Mouse (Mus musculus): ENCODE results near the gene Iffo2.

Iffo2 gene

DNA sequence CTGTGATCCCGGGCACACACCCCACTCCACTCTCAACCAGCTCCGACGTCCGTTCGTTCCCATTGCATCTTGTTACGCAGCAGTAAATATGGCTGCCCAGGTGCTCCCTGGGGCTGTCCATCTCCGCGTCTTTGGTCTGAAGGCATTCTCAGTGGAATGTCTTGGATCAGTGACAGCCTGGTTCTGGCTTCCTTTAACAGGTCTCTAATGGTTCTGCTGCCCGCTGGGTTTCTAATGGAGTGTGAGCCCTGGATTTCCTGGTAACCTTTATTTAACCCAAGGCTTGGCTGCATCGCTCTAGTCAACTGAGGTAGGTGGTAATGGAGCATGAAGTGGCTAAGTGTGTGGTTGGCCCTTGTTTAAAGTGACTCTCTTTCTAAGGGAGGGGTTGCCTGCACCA is 1.7 kb downstream of the Iffo2 start:
- DNase-seq (ENCODE audit: low spot score in 2 of 2): no peak

DNA sequence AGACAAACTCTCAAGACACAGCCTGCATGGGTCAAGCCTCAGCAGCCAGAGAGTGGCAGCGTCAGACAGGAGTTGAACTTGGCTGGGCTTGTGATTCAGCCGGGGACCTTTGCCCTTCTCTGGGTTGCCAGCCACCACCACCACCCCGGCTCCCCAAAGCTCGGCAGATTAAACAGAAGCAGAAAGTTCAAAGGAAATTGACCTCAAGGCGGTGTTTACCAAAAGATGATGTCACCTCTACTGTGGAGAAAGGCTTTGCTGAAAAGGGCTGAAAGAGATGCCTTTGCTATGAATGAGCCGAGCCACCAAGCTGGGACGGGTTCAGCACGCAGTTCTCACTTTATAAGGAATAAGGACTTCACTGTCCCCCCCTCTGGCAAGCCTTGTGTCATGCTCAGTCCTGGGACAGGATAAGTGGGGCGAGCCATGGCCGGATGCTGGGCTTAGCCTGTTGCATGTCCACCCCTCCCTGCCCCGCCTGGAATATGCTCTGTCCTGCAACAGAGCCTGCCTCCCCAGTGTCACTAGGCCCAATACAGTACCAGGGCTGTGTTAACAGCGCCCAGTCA is 4.9 kb downstream of the Iffo2 start:
- no peak for DNase-seq (ENCODE audit: low spot score in 2 of 2)

DNA sequence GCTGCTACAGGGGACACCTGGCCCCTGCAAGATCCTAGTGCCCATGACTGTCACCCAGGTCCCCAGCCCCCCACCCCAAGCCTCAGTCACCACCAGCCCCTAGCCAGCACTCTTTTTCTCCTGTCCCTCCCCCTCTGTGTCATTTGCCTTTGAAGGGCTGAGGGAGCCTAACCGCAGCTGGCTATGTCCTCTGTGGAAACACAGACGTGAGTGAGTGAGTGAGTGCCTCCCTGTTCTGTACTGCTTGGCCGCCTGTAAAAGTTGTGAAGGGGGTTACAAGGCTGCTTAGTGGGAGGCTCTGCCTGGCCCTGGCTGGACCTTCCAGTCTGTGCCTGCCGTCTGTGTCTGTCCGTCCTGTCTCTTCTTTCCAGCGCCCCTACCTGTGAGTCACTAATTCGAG is 5.4 kb downstream of the Iffo2 start:
- DNase-seq (ENCODE audit: low spot score in 2 of 2): no peak

DNA sequence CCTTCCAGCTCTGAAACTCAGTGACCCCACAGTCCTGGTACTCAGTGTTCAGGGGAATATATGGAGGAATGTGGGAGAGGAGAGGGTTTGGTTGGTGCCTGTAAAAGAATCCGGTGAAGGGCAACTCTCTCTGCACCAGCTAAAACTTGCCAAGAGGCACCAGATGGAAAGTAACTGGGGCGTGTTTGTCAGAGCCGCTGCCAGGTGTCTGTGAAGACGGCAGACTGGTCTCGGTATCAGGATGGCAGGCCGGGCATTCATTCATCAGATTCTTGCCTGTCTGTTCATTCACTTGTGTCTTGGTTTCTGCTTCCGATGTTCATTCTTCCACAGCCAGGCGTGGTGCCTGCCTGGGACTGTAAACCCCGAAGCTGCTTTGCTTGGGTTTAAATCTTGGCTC is 6.4 kb downstream of the Iffo2 start:
- DNase-seq (ENCODE audit: low spot score in 2 of 2): no peak

DNA sequence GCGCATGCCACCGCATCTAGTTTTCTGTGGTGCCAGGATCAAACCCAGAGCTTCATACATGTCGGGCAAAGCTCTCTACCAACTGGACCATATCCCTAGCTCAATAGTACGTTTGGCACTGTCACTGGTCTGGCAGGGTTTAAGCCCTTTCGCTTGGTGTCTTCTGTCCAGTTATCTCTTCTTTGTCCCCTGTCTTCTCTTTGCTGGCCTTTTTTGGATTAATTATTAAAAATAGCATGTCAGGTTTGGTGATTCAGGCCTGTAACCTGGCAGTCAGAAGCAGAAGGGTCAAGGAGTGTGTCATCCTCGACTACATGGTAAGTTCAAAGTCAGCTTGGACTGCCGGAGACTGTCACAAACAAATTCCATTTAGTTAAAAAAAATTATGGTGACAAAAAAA is 10.4 kb downstream of the Iffo2 start:
- DNase-seq (ENCODE audit: low spot score in 2 of 2): no peak

DNA sequence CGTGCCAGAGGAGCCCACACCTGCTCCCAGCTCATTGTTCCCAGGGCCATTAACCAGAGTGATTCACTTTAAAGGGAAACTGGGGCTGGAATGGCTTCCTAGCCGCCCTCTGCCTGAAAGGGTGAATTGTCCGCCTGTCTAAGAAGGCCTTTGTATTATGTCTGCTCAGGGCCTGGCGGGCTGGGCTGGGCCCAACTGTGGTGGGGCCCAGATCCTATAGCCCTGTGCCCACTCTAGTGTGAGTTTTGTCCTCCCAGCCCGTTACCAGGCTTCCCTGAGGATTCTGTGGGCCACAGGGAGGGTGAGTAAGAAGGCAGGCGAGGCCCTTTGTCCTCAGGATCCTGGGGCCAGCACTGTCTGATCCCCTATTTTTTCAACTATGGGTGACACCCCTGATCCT is 15.4 kb downstream of the Iffo2 start:
- DNase-seq (ENCODE audit: low spot score in 2 of 2): no peak

DNA sequence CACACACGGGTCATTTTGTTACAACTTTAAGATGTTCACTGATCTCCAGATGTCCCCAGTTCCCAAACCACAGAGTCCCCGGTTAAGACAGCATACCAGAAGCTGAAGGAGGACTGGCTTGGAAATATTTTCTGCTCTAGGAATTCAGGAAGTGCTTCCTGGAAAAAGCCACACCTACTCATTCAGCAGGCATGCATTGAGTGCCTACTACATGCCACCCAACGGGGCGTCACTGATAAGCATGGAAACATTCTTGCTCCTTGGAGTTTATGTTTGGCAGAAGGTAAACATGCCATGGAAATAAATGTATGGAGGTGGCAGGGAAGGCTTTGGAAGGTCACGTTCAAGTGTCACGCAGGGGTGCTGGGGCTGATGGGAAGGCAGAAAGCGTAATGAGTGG is 19.1 kb downstream of the Iffo2 start:
- DNase-seq (ENCODE audit: low spot score in 2 of 2): no peak

DNA sequence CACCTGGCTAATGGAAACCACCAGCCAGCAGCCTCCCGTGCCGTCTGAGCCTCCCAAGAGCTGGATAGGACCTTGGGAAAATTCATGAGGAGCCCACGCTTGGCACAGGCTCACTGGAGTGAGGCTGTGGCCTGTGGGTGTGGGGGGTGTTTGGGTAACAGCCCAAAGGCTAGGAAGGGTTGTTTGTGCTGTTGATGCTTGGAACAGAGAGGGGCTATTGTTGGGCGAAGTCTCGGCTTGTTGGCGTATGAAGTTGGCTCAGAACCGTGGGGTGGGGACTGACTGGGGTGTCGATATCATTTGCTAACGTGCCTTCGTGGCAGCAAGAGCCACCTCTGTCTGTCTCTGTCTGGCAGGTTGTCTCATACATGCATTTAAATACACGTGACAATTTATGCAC is 24.9 kb downstream of the Iffo2 start:
- no peak for DNase-seq (ENCODE audit: low spot score in 2 of 2)

DNA sequence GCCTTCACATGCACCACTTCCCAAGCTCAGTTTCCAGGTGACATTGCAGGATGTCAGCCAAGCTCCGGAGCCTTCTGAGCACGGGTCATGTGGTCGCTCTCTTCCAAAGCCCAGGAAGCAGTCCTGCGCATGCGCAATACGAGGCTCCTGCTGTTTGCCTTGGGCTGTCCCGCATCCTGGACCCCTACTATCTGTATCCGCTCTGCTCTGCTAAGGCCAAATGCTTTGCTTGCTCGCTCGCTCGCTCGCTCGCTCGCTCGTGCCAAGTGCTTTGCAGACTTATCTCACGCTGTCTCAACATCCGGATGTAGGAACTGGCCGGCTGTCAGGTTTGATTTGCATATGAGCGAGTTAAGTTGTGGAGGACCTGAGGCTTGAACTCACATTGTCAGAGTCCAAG is 25.6 kb downstream of the Iffo2 start:
- no peak for DNase-seq (ENCODE audit: low spot score in 2 of 2)

DNA sequence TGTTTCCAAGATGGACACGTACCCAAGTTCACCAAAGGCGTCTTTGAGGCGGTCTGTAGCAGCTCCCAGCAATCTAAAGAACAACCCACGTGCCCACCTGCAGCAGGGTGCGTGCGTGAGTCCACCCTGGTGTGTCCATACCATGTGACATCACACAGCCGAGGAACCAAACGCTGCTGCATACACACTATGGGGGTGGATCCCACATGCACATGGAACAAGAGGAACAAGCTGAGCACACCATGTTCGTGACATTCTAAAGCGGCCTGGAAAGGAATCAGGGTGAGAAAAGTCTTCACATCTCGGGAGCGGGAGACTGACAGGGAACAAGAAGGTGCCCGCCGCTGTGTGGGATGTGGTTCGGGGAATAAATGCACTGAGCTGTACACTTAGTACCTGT is 38.0 kb downstream of the Iffo2 start:
- no peak for DNase-seq (ENCODE audit: low spot score in 2 of 2)

DNA sequence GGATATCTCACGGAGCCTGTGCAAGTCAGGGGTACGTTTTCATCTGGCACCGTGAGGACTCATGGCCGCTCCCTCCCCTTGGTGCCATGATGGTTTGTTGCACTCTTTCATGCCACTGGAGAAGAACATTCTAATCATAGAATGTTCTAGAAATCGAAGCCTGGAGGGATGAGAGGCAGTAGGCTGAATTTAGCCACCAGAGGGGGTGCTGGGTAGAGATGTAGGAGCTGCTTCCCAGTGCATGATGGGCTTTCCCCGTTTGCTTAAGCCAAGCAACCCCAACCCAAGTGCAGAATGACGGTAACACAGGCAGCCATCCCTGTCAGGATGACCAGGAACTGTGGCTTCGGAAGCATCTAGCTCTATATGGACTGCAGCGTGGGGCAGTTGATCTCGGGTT is 40.4 kb downstream of the Iffo2 start:
- DNase-seq (ENCODE audit: low spot score in 2 of 2): no peak

DNA sequence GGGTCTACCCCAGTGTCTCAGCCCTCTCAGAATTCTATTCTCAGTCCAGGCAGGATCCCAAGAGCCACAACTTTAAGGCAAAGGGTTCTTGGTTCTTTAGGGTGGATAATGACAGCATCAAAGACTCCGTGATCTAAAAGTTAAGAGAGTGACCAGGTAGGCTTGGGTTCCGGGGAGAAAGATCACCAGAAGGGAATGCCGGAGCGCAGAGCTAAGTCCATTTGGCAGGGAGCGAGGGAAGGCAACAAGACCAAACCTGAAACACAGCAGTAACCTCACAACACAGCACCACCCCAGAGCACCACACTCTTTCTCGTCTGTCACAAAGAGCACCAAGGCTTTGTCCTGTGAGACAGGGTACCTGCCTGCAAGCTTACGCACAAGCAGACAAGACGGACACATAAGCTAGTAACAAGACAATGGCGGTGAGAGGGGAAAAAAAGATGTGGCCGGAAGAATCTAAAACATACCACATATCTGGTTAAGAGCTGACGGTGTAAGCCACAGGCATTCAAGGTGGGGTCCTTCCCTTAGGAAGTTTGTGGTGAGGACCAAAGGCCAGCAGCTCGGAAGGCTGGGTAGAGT is 42.7 kb downstream of the Iffo2 start:
- no peak for DNase-seq (ENCODE audit: low spot score in 2 of 2)

DNA sequence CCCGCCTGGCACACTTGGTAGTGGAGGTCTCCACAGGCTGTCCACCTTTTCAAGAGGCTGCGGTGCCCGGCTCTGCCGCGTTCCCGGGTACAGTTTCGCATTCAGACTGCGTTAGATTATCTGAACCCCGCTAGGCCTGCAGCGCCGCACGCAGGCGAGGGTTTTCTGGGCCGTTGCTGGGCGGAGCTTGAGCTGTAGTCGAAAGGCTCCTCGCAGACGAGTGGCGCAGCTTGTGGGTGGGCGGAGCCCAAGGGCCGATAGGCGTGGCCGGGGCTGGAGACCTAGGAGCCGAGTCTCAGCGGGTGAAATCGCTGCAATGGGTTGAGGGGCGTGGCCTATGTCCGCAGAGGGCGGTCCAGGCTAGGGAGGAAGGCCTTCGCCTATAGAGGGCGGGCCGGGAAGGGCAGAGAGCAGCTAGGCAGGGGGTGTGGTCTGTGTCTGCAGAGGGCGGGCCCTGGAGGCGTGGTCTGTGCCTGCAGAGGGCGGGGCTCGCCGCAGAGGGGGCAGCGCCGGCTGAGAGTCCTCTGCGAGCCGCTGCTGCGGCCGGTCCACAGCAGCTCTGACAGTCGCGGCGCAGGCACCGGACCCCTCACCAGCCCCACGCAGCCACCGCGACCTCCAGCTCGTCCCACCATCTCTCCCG is 43.9 kb downstream of the Iffo2 start:
- peak; percentile 96 to 98 for DNase-seq (ENCODE audit: low spot score in 2 of 2)

DNA sequence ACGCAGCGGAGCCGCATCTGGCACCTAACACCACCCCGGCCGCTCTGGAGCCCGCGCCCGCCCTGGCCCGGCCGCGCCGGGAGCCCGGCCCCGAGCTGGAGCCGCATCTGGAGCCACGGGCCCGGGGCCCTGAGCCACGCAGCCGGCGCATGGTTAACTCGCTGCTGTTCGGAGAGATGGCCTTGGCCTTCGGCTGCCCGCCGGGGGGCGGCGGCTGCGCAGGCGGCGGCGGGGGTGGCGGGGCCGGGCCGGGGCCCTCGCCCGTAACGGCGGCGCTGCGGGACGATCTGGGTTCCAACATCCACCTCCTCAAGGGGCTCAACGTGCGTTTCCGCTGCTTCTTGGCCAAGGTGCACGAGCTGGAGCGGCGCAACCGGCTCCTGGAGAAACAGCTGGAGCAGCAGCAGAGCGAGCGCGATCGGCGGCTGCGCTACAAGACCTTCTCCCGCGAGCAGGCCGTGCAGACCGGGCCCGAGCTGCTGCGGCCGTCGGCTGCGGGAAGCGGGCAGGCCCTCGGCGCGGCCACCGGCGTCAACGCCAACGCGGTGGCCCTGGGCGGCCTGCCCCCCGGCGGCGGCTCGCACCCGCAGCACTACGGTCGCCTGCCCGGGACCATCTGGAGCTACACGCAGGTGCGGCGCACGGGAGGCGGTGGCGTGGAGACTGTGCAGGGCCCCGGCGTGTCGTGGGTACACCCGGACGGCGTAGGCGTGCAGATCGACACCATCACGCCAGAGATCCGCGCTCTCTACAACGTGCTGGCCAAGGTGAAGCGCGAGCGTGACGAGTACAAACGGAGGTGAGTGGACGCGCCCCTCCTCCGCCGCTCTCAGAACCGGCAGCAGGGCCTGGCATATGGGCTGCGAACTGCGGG is 44.7 kb downstream of the Iffo2 start:
- peak in 1 of 2 experiments; percentile 55 for DNase-seq (ENCODE audit: low spot score in 2 of 2)

DNA sequence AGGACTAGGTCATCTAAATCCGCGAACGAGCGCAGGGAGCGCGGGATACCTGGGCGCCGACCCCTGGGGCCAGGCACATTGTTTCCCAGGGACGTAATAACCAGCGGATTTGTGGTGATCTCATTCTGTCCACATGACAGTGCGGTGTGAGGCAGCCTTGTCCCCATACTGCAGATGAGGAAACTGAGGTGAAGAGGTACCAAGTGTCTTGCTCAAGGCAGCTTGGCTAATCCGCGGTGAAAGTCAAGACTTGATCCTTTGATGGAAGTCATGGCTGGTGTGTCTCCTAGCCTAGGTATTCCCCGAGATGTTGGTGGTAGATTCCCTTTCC is 45.3 kb downstream of the Iffo2 start:
- no peak for DNase-seq (ENCODE audit: low spot score in 2 of 2)

DNA sequence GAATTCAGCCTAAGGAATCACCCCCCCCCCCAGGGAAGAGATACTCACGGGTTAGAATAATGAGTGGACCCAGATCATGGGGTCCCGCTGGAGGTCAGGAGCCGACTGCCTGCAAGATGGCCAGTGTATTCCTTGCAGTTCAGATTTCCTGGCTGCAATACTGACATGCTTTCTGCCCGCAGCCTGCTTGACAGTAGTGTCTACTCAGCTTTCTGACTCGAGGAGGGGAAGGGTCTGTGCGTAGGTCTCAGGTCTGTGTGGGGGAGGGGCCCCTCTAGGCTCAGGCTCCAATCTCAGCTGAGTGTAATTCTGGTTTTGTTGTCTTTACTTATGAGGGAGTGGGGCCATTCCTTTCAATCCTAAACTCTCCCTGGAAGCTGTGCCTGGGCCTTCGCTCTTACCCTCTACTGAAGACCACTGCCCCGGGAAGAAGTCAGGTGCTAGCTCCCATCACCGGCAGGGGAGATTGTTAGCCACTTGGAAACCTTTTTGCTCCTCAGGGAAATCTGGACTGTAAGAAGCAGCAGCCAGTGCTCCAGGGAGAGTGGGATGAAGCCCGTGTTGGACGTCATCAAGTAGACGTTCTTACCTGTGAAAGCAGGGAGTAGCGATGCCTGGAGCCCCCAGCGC is 46.0 kb downstream of the Iffo2 start:
- DNase-seq (ENCODE audit: low spot score in 2 of 2): no peak

DNA sequence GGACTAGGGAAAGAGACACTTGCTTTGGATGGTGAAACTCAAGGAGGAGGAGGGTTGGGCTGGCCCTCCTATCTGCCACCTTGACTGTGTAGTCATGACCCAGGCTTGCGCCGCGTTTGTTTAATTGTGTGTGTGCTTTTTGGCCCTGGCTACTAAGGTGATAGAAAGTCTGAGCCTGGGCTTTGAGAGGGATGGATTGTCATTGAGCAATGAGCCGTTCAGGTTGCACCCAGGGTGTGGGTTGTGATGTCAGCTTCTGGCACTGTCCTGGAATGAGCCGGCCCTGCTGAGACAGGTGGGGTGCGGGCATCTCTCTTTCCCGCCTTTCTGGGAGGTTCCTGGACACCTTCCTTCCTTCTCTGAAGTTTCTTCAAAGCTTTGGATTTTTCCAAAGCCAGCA is 46.7 kb downstream of the Iffo2 start:
- no peak for DNase-seq (ENCODE audit: low spot score in 2 of 2)

DNA sequence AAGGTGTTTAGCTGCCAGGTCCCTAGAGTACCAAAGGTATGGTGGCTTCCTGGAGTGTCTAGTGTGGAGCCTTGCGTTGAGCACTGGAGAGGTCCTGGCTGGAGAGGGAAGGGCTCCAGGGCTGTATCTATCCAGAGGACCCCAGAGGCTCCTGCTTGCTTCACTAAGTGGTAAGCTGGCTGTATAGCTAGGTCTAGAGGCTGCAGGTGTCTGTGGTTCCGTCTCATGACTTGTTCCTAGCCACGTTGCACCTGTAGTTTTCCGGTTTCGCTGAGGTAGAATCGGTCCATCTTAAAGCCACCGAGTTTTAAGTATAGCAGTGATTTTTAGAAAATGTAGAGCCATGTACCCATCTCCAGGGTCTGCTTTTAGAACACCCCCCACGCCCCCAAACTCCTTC is 48.0 kb downstream of the Iffo2 start:
- DNase-seq (ENCODE audit: low spot score in 2 of 2): no peak

DNA sequence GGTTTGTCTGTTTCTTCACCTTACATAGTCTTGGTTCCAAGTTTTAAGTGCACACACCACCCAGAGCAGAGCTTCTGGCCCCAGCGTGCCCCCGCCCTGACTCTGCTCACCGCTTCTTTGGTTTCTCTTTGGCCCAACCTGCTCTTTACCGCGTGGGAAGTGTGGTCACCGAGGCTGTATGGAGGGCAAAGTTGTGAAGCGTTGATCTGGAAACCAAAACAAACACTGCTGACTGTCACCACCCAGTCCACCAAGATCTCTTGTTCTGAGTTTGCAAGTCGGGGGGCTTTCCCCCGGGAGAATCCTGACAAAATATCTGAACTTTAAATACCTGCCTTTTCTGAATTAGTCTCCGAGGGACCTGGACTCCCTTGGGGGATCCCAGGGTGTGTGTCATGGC is 48.7 kb downstream of the Iffo2 start:
- no peak for DNase-seq (ENCODE audit: low spot score in 2 of 2)

DNA sequence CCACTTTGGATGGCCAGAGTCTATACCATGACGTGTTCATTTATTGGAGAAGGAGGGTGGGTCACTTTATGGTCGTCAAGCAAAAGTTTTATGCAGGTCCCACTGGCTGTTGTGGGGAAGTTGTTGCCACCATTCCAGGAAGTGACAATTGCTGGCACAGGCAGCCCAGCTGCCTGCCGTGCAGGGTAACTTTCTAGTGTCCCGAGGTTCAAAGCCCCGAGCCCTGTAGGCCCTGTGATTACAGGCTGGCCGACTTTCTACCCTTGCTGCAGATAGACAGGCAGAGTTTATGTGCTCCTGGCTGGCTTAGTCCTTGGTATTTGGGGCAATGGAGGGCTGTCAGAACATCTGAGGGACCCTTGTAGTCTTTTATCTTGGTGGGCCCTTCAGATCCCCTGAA is 49.1 kb downstream of the Iffo2 start:
- no peak for DNase-seq (ENCODE audit: low spot score in 2 of 2)

DNA sequence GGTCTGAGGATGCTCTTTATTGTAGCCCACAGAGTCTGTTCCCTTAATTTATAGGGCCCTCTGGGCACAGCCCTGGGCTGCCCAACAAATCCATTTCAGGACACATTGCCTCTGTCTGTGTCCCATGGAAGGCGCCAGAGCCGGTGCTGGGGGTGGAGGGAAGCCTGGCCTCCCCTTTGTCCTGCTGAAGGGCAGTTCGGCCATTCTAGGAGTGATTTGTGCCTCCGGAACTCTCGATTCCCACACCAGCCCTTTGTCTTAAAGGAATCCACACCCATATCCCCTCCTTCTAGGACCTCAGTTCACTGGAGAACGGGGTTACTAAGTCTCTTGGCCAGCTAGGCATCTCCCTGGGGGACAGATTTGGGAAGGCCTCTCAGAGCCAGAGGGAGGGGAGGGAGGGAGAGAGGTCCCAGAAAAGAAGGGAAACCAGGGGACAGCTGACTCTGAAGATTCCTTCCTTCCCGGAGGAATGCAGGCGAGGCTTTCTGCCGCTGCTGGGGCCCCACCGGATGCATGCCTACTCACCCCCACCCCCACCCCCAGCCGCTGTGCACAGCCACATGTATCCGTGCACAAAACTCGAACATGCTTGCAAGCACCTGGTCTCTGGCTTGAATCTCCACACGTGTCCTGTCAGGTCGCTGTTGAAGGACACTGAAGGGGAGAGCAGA is 50.5 kb downstream of the Iffo2 start:
- DNase-seq (ENCODE audit: low spot score in 2 of 2): no peak
